Mouse (Mus musculus) megakaryocyte, embryonic 14.5 days (primary cell): Measurements from ENCODE around the gene Necab2.

Experiments
- FLI1 ChIP-seq: IDR thresholded peaks from 2 replicates; pipeline ENCODE4 v1.6.1; 2012; ENCODE audit warnings: low read length, inconsistent platforms, mixed read lengths
- GATA1 ChIP-seq: IDR thresholded peaks from 3 replicates; pipeline ENCODE4 v1.6.1; 2012; ENCODE audit warnings: mixed read lengths, low read length, inconsistent platforms, borderline replicate concordance

DNA sequence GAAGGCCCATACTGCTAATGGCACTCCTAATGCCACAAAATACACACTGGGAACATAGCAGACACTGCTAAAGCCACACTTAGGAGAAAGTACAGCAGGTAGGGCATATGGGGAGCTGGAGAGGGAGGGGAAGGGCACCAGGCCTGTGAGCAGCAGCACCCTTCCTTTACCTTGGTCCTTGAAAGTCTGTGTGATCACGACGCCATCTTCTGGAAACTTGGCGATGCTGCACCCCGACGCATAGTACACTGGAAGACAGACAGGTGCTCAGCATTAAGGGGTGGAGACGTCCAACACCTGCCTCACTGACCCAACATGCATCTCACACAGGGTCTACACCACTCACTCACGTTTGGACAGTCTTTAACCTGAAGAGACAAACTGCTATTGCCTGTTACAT lies 73.6 kb downstream of the Necab2 start:
- TF ChIP-seq GATA1 (no peak), FLI1 (no peak)
